Mouse (Mus musculus) lung, adult 2 months (tissue): Measurements from ENCODE around the gene Fam133b. TPM values are rescaled to one million over a fixed set of nuclear protein-coding genes. Genes with fewer than 3 reads are reported as not detected.

Experiments
- DNase-seq: peaks from one replicate; pipeline ENCODE4 v3.0.0; 2022
- H3K4me1 ChIP-seq: fragments of 200-500 bp; 2 replicates; pipeline ENCODE4 v1.6.1; 2011; ENCODE audit warnings: low read length; ENCODE audit not compliant: control insufficient read depth, insufficient read depth
- H3K4me3 ChIP-seq: fragments of 200-500 bp; replicated peaks from 2 replicates; pipeline ENCODE3; 2011; ENCODE audit warnings: low read depth, mild to moderate bottlenecking, control low read depth, low read length; ENCODE audit errors: extremely low read depth
- CTCF ChIP-seq: fragments of 200-500 bp; IDR thresholded peaks from 2 replicates; pipeline ENCODE4 v1.5.1; 2011; ENCODE audit warnings: mild to moderate bottlenecking, low read length, control low read depth; ENCODE audit not compliant: insufficient read depth
- POLR2A ChIP-seq: fragments of 200-500 bp; IDR thresholded peaks from 2 replicates; pipeline ENCODE4 v1.6.1; 2011; ENCODE audit warnings: low read depth, mild to moderate bottlenecking, control low read depth, low read length, borderline replicate concordance; ENCODE audit errors: extremely low read depth
- WGBS: fragments of 180-500 bp; shearing (Covaris S2); methylation state at CpG from one replicate; pipeline ENCODE4 v1.1.7; 2018; 5-methylcytosine and 5-hydroxymethylcytosine counted together
- polyA plus RNA-seq: library from polyadenylated mRNA; depleted of rRNA; stranded (reverse); fragments of >200 nt; gene quantifications from 2 replicates; pipeline ENCODE4 v1.2.3, GENCODE M21; 2012

The Fam133b gene
- polyA plus RNA-seq, 1 experiment = 6.4 TPM

- WGBS = 75% methylated on average over 4 of the region's 4 CpGs
- no peak for DNase-seq
- TF ChIP-seq POLR2A (no peak), CTCF (no peak)
These were observed 39.2 kb upstream of the Fam133b start for GRCm38 (mm10) chr5:3504453-3504852.

GRCm38 (mm10) chr5:3505553-3505952 is 38.1 kb upstream of the Fam133b start:
- TF ChIP-seq CTCF (no peak), POLR2A (no peak)
- WGBS = 66% methylated on average over 2 of the region's 2 CpGs
- no peak for DNase-seq
- peaks cover 21% of the 10 kb centered on the region for H3K4me1 ChIP-seq
- H3K4me3 ChIP-seq = no peak overlapping the region

More at GRCm38 (mm10) chr5:3504453-3504852, 39.2 kb upstream of the Fam133b start:
- H3K4me3 ChIP-seq = no peak overlapping the region
- peaks cover 21% of the 10 kb centered on the region for H3K4me1 ChIP-seq

GRCm38 (mm10) chr5:3508480-3509381 is 34.9 kb upstream of the Fam133b start:
- 42% methylated on average over 7 of the region's 7 CpGs for WGBS
- TF ChIP-seq CTCF = no peak
- no peak for TF ChIP-seq POLR2A
- Histone ChIP-seq H3K4me3 (no peak overlapping the region), H3K4me1 (peaks cover 2% of the 10 kb centered on the region; the same call in 1 of the 2 replicates)
- no peak for DNase-seq

GRCm38 (mm10) chr5:3509503-3509902 is 34.1 kb upstream of the Fam133b start:
- no peak for TF ChIP-seq CTCF
- TF ChIP-seq POLR2A = no peak
- 62% methylated on average over 3 of the region's 3 CpGs for WGBS
- DNase-seq = no peak
- Histone ChIP-seq H3K4me1 (peaks cover 2% of the 10 kb centered on the region; the same call in 1 of the 2 replicates), H3K4me3 (no peak overlapping the region)

DNA sequence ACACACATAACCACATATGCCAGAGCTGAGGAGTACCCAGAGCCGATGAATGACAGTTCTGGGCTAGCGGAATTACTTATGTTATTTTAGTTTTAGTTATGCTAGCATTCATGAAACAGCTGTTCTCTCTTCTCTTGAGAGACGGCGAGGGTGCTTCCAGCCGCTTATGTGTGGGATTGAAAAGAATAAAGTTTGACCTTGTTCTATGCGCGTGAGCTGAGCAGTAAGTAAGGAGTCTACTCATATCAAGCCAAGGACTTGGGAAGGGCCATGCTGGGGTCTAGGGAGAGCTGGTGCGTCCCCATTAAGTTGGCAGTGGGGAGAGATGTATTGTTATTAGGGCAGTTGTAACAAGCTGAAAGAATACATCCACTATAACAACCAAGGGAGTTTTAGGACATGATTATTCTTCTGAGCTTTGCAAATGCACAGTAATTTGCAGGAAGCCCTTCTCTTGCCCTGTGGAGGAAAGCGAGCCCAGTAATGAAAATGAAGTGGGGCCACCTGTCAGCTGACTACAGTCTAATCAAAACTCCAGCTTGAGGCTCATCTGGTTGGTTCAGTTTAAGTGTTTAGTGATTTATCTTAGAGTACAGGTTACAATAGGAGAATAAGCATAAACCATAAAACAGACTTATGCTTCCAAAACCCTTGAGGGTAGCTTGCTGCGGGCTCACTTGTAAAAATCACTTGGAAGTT is 32.4 kb upstream of the Fam133b start:
- Histone ChIP-seq H3K4me3 (no peak overlapping the region), H3K4me1 (peaks cover 4% of the 10 kb centered on the region; the same call in 1 of the 2 replicates)
- TF ChIP-seq POLR2A = no peak
- TF ChIP-seq CTCF = no peak
- no peak for DNase-seq
- WGBS = 82% methylated on average over 10 of the region's 10 CpGs

DNA sequence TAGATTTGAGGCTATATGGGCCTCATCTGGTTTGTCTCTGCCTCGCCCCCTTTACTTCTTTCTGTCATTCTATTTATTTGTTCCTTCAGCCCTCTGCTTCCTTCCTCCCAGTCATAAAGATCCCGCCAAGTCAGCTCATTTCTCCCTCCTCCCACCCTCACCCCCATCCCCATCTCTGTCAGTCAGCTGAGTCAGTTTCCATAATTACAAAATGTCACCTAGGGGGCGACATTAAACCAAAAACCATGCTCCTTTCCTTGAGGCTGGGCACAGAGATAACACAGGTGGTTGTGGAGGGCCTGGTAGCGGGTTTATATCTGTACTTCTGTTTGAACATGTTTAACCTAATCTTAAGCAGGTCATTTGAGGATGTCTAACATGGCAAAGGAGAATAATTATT is 31.0 kb upstream of the Fam133b start:
- Histone ChIP-seq H3K4me1 (peaks cover 8% of the 10 kb centered on the region), H3K4me3 (no peak overlapping the region)
- no peak for DNase-seq
- 56% methylated on average over 4 of the region's 4 CpGs for WGBS
- TF ChIP-seq CTCF (no peak), POLR2A (no peak)

DNA sequence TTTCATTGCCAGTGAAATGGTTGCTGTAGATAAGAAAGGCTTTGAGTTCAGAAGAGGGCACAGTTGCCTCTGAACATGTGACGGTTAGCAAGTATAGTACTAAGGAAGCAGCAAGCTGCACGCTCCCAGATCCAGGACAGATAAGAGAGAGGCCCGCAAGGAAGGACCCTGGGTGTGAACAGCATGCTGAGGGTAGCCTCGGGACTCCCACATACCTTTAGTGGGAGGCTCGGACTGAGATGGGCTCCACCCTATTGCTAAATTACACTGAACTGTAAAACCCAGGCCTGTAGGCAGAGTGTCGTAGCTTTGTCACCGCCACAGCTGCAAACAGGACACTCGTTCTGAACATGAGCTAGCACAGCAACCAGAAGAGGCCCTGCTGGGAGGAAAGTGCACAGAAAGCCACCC is 28.7 kb upstream of the Fam133b start:
- Histone ChIP-seq H3K4me1 (peaks cover 8% of the 10 kb centered on the region), H3K4me3 (no peak overlapping the region)
- 48% methylated on average over 8 of the region's 8 CpGs for WGBS
- TF ChIP-seq CTCF (no peak), POLR2A (no peak)
- DNase-seq = no peak

DNA sequence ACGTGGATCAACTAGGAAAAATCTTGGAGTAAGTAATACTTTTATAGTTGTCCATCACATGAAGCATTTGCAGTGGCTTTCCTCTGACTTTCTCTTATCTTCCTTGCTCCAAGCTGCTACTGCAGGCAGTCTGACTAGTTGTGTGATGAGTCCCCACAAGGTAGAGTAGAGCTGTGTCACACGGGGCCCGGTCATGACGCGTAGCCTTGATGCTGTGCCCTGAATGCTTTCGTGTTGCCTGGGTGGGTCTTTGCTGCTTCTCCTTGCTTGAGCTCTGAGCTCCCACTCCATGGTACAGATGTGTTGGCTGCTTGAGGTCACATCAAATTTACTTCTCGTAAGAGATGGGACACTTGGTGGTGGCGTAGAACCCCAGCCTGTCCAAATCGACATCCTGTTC is 28.2 kb upstream of the Fam133b start:
- WGBS = 91% methylated on average over 9 of the region's 9 CpGs
- no peak for DNase-seq
- peaks cover 8% of the 10 kb centered on the region for H3K4me1 ChIP-seq
- TF ChIP-seq POLR2A (no peak), CTCF (no peak)
- no peak overlapping the region for H3K4me3 ChIP-seq

DNA sequence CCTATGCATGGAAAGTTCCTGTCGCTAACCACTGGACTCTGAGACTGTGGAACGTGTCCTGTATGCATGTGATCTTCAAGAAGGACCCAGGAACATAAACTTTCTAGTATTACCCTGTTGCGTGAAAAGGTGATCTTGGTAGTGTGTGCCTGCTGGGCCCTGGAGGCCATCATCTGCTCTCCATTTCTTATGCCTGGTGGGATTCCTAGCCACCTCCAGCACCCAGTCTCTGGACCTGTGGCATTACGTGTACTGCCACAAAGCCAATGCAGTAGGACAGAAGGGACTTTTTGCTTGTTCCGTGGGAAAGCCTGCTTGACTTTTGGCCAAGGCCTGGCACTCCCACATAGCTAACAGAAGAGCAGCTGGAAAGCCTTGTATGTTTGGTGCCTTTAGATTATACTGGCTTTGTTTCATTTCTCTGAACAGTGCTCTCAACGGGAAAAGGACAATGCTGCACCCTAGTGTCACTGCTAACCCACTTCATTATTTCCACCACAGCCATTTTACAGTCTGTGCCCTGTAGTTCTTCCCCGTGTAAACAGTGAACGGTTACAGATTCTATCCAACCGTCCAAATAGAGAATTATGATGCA is 27.1 kb upstream of the Fam133b start:
- H3K4me1 ChIP-seq = peaks cover 8% of the 10 kb centered on the region
- no peak overlapping the region for H3K4me3 ChIP-seq
- DNase-seq = peak; percentile 22
- WGBS = 36% methylated on average over 9 of the region's 9 CpGs
- no peak for TF ChIP-seq POLR2A
- TF ChIP-seq CTCF = peak; percentile 52; the same call in 1 of the 2 replicates
